Mouse (Mus musculus): ENCODE data around the gene Rpsa.
"Not testable (repeated sequence)": the region's sequence is repeated elsewhere in the genome, so short reads cannot be mapped to it uniquely, and the experiment has no call there.

Gene Rpsa

DNA sequence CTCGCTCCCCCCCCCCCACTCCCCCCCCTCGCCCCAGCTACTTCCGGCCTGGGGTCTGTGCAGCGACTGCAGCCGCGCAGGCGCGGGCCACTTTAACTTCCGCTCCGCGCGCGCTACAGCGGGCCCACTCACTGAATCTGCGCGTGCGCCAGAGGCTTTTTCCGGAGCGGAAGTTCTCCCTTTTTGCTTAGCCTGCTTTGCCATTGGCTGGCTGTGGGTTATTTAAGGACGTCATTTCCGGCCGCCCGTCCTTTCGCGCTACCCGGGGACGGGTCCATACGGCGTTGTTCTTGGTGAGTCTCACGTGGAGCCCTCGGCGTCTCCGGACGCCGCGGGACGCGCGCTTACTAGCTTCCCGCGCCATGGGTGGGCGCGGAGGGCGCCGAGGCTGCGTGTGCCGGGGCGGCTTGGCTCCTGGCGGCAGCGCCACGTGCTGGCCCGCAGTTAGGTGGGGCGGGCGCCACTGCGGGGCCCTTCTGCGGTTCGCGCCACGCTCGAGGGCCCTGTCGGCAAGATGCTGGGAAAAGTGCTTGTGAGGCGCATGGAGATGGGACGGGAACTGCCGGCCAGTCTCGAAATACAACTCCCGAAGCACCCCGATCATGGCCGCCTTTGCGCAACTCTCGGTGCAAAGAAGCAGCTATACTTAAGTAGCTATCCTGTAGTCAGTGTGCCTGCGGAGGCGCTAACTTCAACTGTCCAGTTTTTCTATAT, at the start of gene Rpsa:
Gene Rpsa, plus strand, starts transcription at position 152 of the 714 bp plus-strand sequence.
- peak; percentile 98 for DNase-seq

DNA sequence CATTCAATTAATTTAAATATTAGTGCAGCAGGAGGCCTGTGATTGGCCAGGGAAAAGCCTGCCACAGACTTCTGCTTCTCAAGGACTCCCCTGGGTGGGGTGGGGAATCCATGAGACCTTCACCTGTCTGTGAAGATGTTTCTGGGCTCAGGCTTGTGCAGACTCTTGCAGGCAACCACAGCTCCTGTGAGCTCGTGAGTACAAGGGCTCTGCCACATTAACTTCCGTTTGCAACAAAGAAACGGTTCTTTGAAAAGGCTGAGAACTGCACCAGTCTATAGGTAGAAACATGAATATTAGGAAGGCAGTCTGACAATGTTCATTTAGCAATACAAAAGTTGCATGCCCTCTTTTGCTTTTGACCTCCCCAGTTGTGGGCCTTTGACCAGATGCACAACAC, 49.2 kb upstream of the Rpsa start:
- DNase-seq: no peak

DNA sequence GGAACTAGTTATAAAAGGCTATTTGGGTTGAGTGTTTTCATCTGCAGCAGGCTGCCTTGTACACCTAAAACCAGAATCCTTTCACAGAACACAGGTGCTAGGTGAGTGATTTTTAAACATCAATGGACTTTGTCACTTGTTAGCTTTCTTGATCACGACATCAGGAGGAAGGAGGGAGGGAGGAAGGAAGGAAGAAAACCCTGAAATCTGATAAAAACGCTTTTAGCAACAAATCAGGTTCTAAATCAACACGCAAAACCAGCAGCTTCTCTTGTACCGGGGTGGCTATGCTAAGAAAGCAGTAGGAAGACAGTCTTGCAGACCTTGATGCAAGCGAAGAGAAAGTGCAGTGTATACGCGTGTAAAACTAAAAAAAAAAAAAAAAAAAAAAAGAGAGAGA, 47.6 kb upstream of the Rpsa start:
- no peak for DNase-seq

DNA sequence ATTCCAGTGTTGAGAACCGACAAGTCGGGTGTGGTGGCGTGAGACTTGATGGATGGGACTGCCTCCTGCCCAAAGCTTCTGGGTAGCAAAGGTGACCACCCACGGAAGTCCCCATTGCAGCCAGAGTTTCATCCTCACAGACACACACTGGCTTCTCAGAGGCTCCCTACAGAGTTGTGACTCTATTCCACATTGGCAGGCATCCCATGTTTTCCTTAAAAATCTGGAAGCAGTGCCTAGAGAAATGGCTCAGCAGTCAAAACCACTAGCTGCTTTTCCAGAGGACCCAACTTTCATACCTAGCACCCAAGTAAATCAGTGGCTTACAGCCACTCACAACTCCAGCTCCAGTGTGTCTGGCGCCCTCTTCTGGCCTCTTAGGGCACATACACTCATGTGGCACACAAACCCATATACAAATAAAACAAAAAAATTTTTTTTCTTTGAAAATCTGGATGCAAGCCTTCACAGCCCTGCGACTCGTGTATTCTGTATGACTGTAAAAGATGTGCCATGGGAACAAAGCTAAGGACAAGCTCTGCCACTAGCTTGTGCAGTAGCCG, 46.9 kb upstream of the Rpsa start:
- DNase-seq: peak; percentile 24

DNA sequence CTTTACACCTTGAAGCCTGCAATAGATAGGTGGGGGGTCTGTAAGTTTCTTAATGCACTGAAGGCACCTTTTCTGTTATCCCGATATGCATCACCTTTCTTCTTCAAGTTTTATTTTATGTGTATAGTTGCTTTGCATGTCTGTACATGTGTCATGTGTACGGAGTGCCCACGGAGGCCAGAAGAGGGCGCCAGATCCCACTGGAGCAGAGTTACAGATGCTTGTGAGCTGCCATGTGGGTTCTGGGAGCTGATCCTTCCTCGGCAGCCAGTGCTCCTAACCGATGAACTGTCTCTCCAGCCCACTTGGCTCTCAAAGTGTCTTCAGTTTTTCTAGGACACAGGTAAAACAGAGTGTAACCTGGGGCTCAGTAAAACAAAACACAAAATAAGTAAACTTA, 46.2 kb upstream of the Rpsa start:
- no peak for DNase-seq

DNA sequence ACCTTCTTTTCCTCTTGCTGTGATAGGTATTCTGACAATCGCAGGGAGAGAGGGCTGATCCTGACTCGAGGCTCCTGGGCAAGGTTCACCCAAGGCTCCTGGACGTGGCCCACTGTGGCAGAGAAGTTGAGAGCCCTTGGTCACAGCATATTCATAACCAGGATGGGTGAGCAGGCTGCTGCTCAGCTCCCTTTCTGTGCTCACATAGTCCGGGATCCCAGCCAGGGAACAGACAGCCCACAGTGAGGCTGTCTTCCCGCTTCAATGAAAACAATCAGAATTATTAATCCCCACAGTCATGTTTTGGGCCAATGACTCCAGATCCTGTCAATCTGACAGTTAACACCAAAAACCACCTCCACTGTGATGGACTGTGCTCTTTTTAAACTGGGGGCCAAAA, 45.5 kb upstream of the Rpsa start:
- DNase-seq: no peak

DNA sequence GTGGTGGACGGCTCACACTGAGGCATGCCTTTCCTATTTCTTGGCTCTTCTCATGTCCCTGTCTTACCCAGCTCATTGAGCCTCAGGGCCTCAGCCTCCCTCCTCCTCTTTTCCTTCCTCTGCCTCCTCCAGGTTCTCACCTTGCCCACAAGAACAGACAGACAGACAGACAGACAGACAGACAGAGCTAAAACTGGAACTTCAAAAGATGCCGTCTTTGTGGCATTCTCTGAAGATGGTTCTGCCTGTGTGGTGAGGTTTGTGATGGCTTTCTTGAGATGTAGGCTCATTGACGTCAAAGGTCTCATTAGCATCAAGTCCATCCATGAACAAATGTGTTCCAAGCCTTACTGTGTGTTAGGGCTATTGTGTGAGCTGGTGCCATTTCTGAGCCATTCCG, 44.8 kb upstream of the Rpsa start:
- no peak for DNase-seq

DNA sequence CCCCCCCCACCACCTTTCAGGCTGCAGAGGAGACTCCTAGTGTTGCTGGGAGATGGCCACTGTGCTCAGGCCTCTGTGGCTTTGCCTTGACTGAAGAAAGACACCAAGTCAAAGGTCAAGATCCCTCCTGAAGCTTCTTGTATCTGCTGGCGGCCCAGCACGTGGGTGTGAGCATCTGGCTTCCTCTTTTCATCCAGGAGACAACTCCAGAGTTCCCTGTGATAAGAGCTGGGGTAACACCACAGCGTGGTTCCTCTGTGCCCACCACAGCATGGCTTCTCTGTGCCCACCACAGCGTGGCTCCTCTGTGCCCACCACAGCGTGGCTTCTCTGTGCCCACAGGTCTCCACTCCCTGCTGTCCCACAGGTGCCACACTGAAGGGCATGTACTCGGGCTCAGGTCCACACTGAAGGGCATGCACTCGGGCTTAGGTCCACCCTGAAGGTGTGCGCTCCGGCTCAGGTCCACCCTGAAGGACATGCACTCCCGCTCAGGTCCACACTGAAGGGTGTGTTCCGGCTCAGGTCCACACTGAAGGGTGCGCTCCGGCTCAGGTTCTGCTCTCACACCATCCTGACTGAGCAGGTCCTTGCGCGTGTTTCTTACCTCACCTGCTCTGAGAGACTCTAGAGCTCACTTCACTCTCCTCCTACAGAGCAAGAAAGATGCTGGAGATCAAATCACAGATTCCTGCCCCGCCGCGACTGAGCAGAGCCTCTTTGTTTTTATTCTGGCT, 44.2 kb upstream of the Rpsa start:
- no peak for DNase-seq

DNA sequence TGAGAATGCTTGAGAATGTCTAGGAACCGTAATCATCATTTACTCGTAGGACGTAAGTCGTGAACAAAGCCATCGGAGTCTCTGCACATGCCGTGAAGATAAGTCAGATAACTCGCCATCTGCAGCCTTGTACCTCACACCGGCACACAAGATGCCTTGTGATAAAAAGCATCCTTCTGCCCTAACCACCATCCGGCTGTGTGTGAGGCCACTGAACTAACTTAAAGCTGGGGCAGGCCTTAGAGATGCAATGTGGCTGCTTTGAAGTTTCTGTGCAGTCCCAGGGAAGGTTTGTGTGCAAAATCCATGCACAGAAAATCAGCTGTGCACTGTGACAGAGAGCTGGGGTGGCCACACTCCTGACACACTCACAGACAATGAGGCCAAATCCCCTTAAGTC, 43.1 kb upstream of the Rpsa start:
- no peak for DNase-seq

DNA sequence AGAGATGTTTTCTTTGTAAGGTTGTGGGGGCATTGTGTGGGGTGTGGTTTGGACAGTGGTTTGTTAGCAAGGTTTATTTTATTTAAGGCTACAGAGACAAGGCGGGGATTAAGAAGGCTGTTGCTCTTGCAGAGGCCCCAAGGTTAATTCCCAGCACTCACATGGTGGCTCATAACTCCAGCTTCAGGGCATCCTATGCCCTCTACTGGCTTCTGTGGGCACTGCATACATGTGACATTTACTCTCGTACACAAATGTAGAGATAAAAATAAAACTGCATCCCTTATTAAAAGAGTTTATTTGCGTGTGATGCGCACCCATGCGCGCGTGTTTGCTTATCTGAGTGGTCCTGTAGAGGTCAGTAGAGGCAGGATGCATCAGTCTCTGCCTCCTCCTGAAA, 38.4 kb upstream of the Rpsa start:
- DNase-seq: no peak

DNA sequence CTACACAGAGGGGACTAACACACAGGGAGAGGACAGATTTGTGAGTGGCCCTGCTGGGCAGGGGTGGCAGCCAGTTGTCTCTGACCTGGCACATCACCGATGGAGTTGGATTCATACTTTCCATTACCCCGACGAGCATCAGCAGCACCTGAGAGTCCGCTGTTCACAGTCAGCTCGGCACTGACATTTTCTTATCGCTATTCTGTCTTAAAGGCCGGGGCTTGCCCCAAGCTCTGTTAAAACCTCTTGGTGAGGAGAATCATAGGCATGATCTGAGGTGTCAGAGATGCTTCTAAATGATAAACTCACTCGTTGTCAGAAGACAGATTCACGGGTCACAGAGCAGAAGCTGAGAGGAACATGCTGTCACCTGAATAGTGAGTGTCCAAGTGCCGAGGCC, 36.4 kb upstream of the Rpsa start:
- no peak for DNase-seq

DNA sequence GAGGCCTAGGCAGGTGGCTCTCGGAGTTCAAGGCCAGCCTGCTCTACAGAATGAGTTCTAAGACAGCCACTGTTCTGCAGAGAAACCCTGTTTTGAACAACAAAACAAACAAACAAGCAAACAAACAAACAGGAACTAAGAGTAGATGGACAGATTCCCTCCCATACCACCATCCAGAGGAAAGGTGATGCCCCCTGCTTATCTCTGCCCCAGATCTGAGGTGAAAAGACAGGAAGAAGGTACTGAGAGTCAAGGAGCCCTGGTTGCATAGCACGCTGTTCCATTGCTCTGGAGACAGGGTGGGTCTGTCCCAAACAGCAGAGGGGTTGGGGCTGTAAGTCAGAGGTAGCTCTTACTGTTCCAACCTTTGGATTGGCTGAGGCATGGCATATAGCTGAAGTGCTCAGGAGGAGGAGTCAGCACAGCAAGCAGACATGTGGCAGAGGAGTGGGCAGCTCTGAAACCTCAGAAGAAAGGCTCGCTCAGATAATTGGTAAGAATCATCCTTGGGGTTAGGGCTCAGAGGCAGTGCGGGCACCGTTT, 35.7 kb upstream of the Rpsa start, which contains the start of gene Ccr8:
Gene Ccr8, plus strand, starts transcription at position 419 of the 543 bp plus-strand sequence.
- DNase-seq: no peak

DNA sequence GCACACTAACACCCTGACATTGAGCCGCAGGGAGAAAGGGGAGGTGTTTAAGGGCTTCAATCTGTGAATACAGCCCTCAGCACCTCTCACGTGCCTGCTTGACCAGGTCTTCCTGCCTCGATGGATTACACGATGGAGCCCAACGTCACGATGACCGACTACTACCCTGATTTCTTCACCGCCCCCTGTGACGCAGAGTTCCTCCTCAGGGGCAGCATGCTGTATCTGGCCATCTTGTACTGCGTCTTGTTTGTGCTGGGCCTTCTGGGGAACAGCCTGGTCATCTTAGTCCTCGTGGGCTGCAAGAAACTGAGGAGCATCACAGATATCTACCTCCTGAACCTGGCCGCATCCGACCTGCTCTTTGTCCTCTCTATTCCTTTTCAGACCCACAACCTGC, 33.8 kb upstream of the Rpsa start:
- no peak for DNase-seq

DNA sequence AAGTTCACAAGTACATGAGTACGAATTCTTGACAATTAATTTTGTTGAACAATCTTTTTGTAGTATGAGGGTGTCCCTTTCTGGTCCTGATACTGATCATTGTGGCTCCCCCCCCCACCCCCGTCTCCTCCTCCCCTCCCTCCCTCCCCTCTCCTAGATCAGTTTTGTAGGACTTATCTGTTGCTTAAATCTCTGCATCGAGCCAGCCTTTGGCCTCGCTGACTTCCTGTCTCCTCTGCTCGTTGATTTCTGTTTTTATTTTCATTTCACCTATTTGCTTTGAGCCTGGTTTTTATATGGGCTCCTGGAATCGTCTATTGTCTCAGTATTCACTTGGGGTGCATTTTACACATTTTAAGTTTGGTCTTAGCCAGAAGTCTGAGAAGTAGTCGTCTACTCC, 31.6 kb upstream of the Rpsa start:
- no peak for DNase-seq

DNA sequence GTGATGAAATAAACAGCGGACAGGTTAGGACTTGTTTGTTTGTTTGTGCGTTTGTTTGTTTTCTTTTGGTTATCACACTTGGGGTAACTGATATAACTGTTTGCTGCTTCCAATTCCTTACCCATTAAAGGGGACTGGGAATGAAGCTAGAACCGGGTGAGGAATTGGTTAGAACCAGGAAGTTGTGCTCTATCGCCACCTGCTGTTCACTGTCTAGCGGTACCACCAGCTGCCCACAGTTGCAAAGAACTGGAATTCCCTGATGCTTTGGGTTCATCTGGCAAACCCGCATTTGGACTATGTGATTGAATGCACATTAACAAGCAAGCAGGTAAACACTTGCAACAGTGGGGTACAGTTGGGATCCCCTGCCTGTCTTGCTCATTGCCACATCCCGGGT, 28.8 kb upstream of the Rpsa start:
- DNase-seq: peak; percentile 76

DNA sequence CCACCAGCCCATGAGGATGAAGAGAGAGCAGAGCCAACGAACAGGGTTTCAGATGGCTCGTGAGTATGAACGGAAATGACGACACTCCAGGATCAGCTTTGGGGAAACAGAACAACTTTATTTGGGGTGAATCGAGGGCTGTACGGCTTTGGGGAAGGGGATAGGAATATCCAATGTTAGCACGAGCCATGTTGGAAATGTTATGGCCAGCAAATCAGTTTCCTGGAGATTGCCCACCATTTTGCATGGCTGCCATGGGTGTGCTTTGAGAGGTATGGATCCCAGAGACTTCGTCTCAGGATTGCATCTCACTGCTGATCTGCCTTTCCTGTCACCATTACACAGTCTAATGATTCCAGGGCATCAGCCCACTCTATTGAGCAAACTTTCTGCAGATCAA, 28.2 kb upstream of the Rpsa start:
- no peak for DNase-seq

DNA sequence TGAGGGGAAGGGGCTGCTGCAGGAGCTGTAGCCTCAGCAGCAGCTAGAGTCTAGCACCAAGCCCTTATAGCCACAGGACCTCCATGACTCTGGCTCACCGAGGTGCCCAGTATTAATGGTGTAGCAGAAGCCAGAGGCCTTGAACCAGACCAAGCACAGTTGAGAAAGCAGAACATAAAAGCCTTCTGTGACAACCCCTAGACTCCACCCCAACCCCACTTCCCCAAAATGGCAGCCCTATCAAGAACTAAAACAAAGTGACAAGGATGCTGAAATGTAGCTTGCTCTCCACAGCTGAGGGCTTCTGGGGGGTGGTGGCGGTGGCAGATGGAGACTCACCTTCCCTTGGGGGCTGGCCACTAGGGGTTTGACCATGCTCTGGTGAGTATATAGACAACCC, 26.3 kb upstream of the Rpsa start:
- DNase-seq: no peak

DNA sequence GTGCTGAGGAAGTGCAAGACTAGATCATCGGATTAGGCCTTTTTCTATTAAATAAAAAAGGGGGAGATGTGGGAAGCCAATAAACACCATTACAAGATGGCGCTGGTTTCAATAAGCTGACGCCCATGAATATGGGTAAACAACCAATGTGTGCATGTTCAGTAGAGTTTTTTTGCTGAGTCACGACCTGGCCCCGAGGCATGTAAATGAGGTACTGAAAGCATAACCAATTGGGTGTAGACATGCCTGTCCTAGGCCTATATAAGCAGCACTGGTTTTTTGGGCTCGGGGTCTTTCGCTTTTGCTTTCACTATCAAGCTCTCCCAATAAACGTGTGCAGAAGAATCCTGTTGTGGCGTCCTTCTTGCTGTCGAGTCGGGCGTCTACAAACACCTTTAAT, 18.5 kb upstream of the Rpsa start:
- DNase-seq: not testable (repeated sequence)

DNA sequence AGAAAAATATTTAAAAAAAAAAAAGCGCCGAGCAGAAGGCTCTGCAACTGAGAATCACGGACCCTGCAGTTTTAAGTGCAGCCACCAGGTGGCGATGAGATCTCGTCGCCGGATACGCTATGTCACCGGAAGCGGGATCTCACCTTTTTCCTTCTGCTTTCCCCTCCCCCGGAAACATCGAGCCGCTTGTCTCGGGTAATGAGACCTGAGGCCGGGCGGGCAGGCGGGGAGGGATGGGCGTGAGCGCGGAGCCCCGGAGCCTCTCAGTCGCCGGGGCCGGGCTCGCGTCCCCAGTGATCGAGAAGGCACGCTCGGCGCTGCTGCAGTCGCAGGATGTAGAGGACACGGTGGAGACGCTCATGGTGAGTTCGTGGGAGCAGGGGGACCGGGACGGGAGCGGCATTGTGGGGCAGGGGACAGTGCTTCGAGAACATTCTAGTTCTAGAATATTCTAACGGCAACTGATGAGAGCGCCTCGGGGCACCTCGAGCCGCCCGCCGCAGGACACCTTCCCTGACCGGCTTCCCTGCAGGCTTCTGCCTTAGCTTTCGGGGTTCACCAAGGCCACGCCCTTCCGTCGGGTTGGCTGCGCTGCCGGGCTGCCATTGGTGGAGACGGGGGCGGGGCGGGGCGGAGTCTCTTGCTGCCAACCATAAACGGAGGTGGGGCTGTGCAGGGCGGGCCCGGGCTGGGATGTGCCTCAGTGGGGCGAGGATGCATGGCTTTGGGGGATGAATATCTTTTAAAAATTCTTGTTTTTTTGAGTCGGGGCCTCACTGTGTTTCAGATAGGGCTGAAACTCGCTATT, 17.1 kb upstream of the Rpsa start, which contains the start of gene Slc25a38:
Gene Slc25a38, plus strand, starts transcription at position 164 of the 808 bp plus-strand sequence.
- DNase-seq: peak; percentile 98

DNA sequence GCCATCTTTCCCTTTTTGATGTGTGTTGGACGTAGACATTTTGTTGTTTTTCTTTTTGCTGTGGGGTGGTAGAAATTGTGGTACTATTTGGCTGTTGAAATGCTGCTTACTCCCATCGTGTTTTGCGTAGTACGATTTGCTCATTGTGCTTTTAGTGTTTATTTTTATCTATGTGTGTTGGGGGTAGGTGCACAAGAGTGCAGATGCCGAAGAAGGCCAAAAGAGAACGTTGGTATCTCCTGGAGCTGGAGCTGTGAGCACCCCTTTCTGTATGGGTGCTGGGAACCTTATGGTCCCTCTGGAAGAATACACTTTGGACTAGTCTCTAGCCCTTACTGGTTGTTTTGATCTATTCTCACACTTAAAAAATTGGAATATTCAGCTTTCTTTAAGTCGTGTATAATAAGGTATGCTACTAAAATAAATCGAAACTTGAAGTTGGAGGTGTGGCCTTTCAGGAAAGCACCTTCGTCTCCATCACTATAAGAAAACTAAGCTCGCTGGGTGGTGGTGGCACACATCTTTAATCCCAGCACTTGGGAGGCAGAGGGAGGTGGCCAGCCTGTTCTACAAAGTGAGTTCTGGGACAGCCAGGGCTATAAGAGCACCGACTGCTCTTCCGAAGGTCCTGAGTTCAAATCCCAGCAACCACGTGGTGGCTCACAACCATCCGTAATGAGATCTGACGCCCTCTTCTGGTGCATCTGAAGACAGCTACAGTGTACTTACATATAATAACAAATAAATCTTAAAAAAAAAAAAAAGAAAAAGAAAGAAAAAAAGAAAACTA, 16.1 kb upstream of the Rpsa start:
- no peak for DNase-seq

DNA sequence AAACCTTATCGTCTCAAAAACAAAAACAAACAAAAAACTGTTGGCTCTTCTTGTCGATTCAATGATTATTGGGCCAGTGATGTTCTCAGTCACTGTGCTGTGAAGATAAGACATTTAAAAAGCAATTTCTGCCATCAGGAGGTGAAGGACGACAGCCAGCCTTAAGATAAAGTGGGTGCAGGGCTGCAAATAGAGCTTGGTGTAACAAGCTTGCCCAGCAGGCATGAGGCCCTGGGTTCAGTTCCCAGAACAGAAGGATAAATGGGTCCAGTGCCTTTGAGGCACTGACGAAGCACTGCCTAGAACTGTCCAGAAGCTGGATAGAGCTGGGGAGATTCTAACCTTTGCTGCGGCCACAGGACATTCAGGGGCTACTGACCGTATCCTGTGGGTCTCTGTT, 15.0 kb upstream of the Rpsa start:
- no peak for DNase-seq

DNA sequence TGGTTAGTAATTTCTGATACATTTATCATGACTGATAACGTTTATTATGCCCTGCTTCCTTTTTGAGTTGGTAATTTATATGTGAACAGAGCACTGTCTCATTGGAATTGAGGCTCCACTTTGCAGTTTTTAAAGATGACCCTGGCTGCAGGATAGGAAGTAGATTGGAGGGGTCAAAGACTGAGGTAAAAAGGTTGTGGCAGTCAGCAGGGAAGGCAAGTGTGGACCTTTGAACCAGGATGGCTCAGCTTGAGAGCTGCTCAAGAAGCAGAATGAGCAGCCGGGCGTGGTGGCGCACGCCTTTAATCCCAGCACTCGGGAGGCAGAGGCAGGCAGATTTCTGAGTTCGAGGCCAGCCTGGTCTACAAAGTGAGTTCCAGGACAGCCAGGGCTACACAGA, 14.0 kb upstream of the Rpsa start:
- DNase-seq: no peak
